Mouse (Mus musculus) naive thymus-derived CD4-positive, alpha-beta T cell, adult 5 months (primary cell): ENCODE data around the gene Gm4131. TPM values are rescaled to one million over a fixed set of nuclear protein-coding genes. Genes with fewer than 3 reads are reported as not detected.

Experiments
- polyA plus RNA-seq: library from polyadenylated mRNA; unstranded; fragments of 100-300 nt; shearing (Covaris generic); gene quantifications from one replicate; pipeline ENCODE4 v1.2.1, GENCODE M21; 2017

The Gm4131 gene
- not detected for polyA plus RNA-seq

GRCm38 (mm10) chr14:62566821-62567220, at the start of gene Gm4131:
Gene Gm4131, minus strand, starts transcription at chr14:62566921.

GRCm38 (mm10) chr14:62555309-62555829, 11.4 kb downstream of the Gm4131 start, which contains the start of gene Fam124a:
Gene Fam124a, plus strand, starts transcription at chr14:62555737.

DNA sequence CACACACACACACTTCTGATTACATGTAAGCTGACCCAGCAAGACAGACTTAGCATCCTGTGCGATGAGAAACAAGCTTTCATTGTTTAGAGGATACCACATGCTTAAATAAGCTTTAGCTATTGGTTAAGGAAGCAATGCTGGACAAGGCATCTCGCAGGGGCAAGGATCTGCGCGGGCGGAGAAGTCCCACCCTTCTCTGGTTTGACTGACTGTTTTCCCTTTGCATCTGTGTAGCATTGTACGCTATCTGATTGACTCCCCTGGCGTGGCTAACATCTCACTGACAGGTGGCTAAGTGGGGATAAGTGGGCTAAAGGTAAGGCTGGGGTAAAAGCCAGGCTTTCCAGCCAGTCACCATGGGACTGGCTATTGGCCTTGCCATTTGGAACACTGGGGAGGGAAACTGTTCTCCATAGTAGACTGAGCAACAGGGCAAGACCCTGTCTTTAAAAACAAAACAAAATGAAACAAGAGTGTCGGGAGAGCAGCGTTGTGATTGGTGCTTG, 110.4 kb downstream of the Gm4131 start, which contains the start of gene Gucy1b2:
Gene Gucy1b2 (minus strand): TSS at position 51 of the 509 bp plus-strand sequence.

Other genes with a start within 250 kb of the Gm4131 start
- not detected for gene Gucy1b2, start 110.6 kb downstream of the Gm4131 start, polyA plus RNA-seq
- gene Fam124a, start 11.2 kb downstream of the Gm4131 start, polyA plus RNA-seq: not detected
- not detected for gene Serpine3, start 96.7 kb upstream of the Gm4131 start, polyA plus RNA-seq
- gene Ints6, start 194.2 kb upstream of the Gm4131 start, polyA plus RNA-seq: 73.4 TPM